8 mouse cellular contexts compared by ENCODE assay signal in the genomic region with DNA sequence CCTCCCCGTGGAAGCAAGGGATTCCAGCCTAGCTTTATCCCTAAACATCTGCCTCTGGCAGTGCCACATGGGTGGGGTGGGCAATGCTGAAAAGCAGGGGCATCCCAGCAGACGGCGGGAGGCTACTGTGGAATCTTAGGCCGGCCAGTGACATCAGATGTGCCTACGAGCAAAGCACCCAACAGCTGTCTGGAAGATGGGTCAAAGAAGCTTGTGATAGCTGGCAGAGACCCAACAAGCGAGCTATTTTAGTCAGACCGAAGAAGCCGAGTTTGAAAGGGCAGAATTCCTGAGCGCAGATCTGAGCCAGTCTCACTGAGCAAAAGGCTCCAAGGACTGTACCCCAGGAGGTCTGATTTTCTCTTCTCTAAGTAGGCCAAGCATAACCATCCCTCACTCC.
DNase-seq lines count a peak whose midpoint lies in the region; ATAC-seq and TF ChIP-seq lines count a peak whose summit lies in the region.

No protein-coding gene starts in this region.

- no peaks in the 10 kb centered on the region for H3K36me3 ChIP-seq in heart, embryonic 10.5 days
- H3K36me3 ChIP-seq in E14TG2a.4 (ENCODE audit: insufficient read depth, low read length) = no peaks in the 10 kb centered on the region
- H3K36me3 ChIP-seq in heart, embryonic 14.5 days (ENCODE audit: control insufficient read depth, insufficient read depth, low read length) = no peaks in the 10 kb centered on the region
- no peaks in the 10 kb centered on the region; the same call in 1 of the 2 replicates for H3K36me3 ChIP-seq in lung, embryonic 16.5 days (ENCODE audit: control insufficient read depth, insufficient read depth, low read length)

- H3K9me3 ChIP-seq in heart, embryonic 10.5 days = peaks cover 5% of the 10 kb centered on the region; the same call in 1 of the 2 replicates
- H3K9me3 ChIP-seq in E14TG2a.4 (ENCODE audit: low read length) = peaks cover 26% of the 10 kb centered on the region
- H3K9me3 ChIP-seq in heart, embryonic 14.5 days (ENCODE audit: control insufficient read depth, low read length) = peaks cover 5% of the 10 kb centered on the region; the same call in 1 of the 2 replicates
- H3K9me3 ChIP-seq in lung, embryonic 16.5 days (ENCODE audit: control insufficient read depth, low read length) = peaks cover 8% of the 10 kb centered on the region

- ATAC-seq in heart, embryonic 14.5 days (ENCODE audit: insufficient number of reproducible peaks, insufficient read depth, low FRiP score, low read depth) = no peak
- peak; percentile 80 for ATAC-seq in lung, embryonic 16.5 days (ENCODE audit: low read depth)

- DNase-seq in heart, adult 11 months = peak; percentile 96
- DNase-seq in heart, embryonic 10.5 days (ENCODE audit: low spot score) = no peak
- DNase-seq in cerebellum, adult 8-10 months = peak; percentile 52
- DNase-seq in spleen, postnatal 36 days (ENCODE audit: low spot score in 2 of 2) = no peak
- DNase-seq in spleen, postnatal 4 days (ENCODE audit: low spot score in 2 of 2) = no peak

- peaks cover 1% of the 10 kb centered on the region; the same call in 1 of the 2 replicates for H3K27me3 ChIP-seq in heart, embryonic 10.5 days (ENCODE audit: insufficient read depth, poor library complexity, severe bottlenecking)
- no peaks in the 10 kb centered on the region for H3K27me3 ChIP-seq in E14TG2a.4 (ENCODE audit: insufficient read depth, low read length)
- H3K27me3 ChIP-seq in heart, embryonic 14.5 days (ENCODE audit: control insufficient read depth, insufficient read depth, low read length) = no peaks in the 10 kb centered on the region
- no peaks in the 10 kb centered on the region for H3K27me3 ChIP-seq in lung, embryonic 16.5 days (ENCODE audit: control insufficient read depth, insufficient read depth, low read depth, low read length)

- H3K4me3 ChIP-seq in heart, embryonic 10.5 days = no peak overlapping the region
- peak overlapping the region; percentile 7; the same call in 1 of the 2 replicates for H3K4me3 ChIP-seq in E14TG2a.4 (replicated peaks; ENCODE audit: low read length)
- no peak overlapping the region for H3K4me3 ChIP-seq in heart, embryonic 14.5 days (ENCODE audit: control insufficient read depth in 1 of 2, insufficient read depth in 1 of 2, low read depth in 1 of 2, low read length in 2 of 2)
- no peak overlapping the region for H3K4me3 ChIP-seq in lung, embryonic 16.5 days (ENCODE audit: low read length)

- peak overlapping the region; percentile 43 for H3K4me2 ChIP-seq in heart, embryonic 14.5 days (ENCODE audit: low read length)
- no peak overlapping the region for H3K4me2 ChIP-seq in lung, embryonic 16.5 days (ENCODE audit: low read depth, low read length)

- WGBS in heart, embryonic 10.5 days = 59% methylated on average over 9 of the region's 9 CpGs
- WGBS in heart, embryonic 14.5 days = 23% methylated on average over 9 of the region's 9 CpGs
- 53% methylated on average over 9 of the region's 9 CpGs for WGBS in lung, embryonic 16.5 days

- 0 out of 2 replicates have a peak overlapping the region, but pooled peaks have one; percentile 38 for H3K9ac ChIP-seq in heart, embryonic 14.5 days (ENCODE audit: low read length)
- H3K9ac ChIP-seq in lung, embryonic 16.5 days (ENCODE audit: low read length) = no peak overlapping the region

- H3K27ac ChIP-seq in heart, embryonic 10.5 days = no peak overlapping the region; the same call in 1 of the 2 replicates
- no peak overlapping the region for H3K27ac ChIP-seq in heart, embryonic 14.5 days (replicated peaks in 1 of 2; ENCODE audit: control insufficient read depth in 1 of 2, insufficient read depth in 1 of 2, low read depth in 2 of 2, low read length in 2 of 2)
- H3K27ac ChIP-seq in lung, embryonic 16.5 days (ENCODE audit: low read length) = no peak overlapping the region

- TF ChIP-seq CTCF in E14TG2a.4 (conservative IDR thresholded peaks at IDR 0.05; ENCODE audit: low read length) = no peak

- peaks cover 27% of the 10 kb centered on the region; the same call in 1 of the 2 replicates for H3K4me1 ChIP-seq in heart, embryonic 10.5 days
- peaks cover 61% of the 10 kb centered on the region for H3K4me1 ChIP-seq in E14TG2a.4 (replicated peaks; ENCODE audit: low read depth, low read length)
- peaks cover 5 to 11% of the 10 kb centered on the region in 2 experiments for H3K4me1 ChIP-seq in heart, embryonic 14.5 days (ENCODE audit: control insufficient read depth in 2 of 2, insufficient read depth in 2 of 2, low read length in 2 of 2)
- peaks cover 8% of the 10 kb centered on the region; the same call in 1 of the 2 replicates for H3K4me1 ChIP-seq in lung, embryonic 16.5 days (replicated peaks; ENCODE audit: control insufficient read depth, insufficient read depth, low read length)

Comparison
In these comparisons a context has a peak if more than half of its experiments do, and no peak if none do; other contexts are left out.
1. DNase-seq: peak in heart, adult 11 months (single experiment) and cerebellum, adult 8-10 months (single experiment); none in heart, embryonic 10.5 days (single experiment), spleen, postnatal 36 days (0 of 2) and spleen, postnatal 4 days (0 of 2).